Mouse (Mus musculus) forebrain, embryonic 16.5 days (tissue): ENCODE measurements around the gene Bag6. TPM values are rescaled to one million over a fixed set of nuclear protein-coding genes. Genes with fewer than 3 reads are reported as not detected.

ENCODE experiments used
- ATAC-seq: fragments of 200-750 bp; cut with Nextera tagmentation; 2 replicates; pipeline ENCODE4 v1.8.0; 2017; ENCODE audit warnings: mild to moderate bottlenecking, moderate library complexity
- H3K27ac ChIP-seq: fragments of 300-500 bp; sonication (generic); 2 replicates; pipeline ENCODE4 v1.5.1; 2014; ENCODE audit warnings: low read length, control low read depth
- H3K27me3 ChIP-seq: fragments of 300-500 bp; sonication (generic); replicated peaks from 2 replicates; pipeline ENCODE4 v1.6.1; 2014; ENCODE audit warnings: low read length; ENCODE audit not compliant: control insufficient read depth, insufficient read depth
- H3K36me3 ChIP-seq: fragments of 300-500 bp; sonication (generic); 2 replicates; pipeline ENCODE4 v1.6.1; 2014; ENCODE audit not compliant: control insufficient read depth, insufficient read depth
- H3K4me1 ChIP-seq: fragments of 300-500 bp; sonication (generic); replicated peaks from 2 replicates; pipeline ENCODE4 v1.6.1; 2014; ENCODE audit warnings: low read length; ENCODE audit not compliant: control insufficient read depth, insufficient read depth
- H3K4me2 ChIP-seq: fragments of 300-500 bp; sonication (generic); 2 replicates; pipeline ENCODE4 v1.6.1; 2014; ENCODE audit warnings: mild to moderate bottlenecking, low read length, control low read depth
- H3K4me3 ChIP-seq: fragments of 300-500 bp; sonication (generic); replicated peaks from 2 replicates; pipeline ENCODE4 v1.5.1; 2014; ENCODE audit warnings: mild to moderate bottlenecking, low read length, control low read depth
- H3K9ac ChIP-seq: fragments of 300-500 bp; sonication (generic); replicated peaks from 2 replicates; pipeline ENCODE4 v1.6.1; 2014; ENCODE audit warnings: low read depth, low read length, control low read depth
- H3K9me3 ChIP-seq: fragments of 300-500 bp; sonication (generic); 2 replicates; pipeline ENCODE4 v1.6.1; 2016; ENCODE audit warnings: low read length; ENCODE audit not compliant: control insufficient read depth
- WGBS: fragments of 180-500 bp; shearing (Covaris S2); extraction: QIAGEN DNeasy Blood & Tissue Kit; methylation state at CpG from one replicate; pipeline ENCODE4 v1.1.7; 2014; 5-methylcytosine and 5-hydroxymethylcytosine counted together
- polyA plus RNA-seq: library from polyadenylated mRNA; unstranded; fragments of >200 nt; fragmentation: Nextera tagmentation; extraction: Ambion mirVana; gene quantifications from 2 replicates; pipeline ENCODE4 v1.2.1, GENCODE M21; 2015

Bag6 gene
- polyA plus RNA-seq, 1 experiment from 2014 or later, result 86.7 TPM

GRCm38 (mm10) chr17:35185639-35186611 is 50.9 kb downstream of the Bag6 start:
- Histone ChIP-seq H3K27me3 (no peaks in the 10 kb centered on the region), H3K4me2 (peak overlapping the region; percentile 60), H3K4me3 (peak overlapping the region; percentile 42), H3K4me1 (peaks cover 9% of the 10 kb centered on the region), H3K36me3 (no peaks in the 10 kb centered on the region), H3K9ac (peak overlapping the region; percentile 48), H3K9me3 (no peaks in the 10 kb centered on the region), H3K27ac (peak overlapping the region; percentile 81)
- 2% methylated on average over 18 of the region's 18 CpGs for WGBS
- ATAC-seq, result peak; percentile 69

GRCm38 (mm10) chr17:35186681-35187080 is 51.7 kb downstream of the Bag6 start:
- Histone ChIP-seq H3K4me3 (peak overlapping the region; percentile 42), H3K4me1 (peaks cover 9% of the 10 kb centered on the region), H3K9me3 (no peaks in the 10 kb centered on the region), H3K27me3 (no peaks in the 10 kb centered on the region), H3K9ac (peak overlapping the region; percentile 44), H3K36me3 (no peaks in the 10 kb centered on the region), H3K4me2 (peak overlapping the region; percentile 60), H3K27ac (peak overlapping the region; percentile 81)
- ATAC-seq, result peak; percentile 38; the same call in 1 of the 2 replicates
- WGBS, result 3% methylated on average over 4 of the region's 4 CpGs

- no peak for ATAC-seq
- H3K4me1 ChIP-seq, result peaks cover 9% of the 10 kb centered on the region
- H3K9ac ChIP-seq, result no peak overlapping the region
- H3K9me3 ChIP-seq, result no peaks in the 10 kb centered on the region
- H3K4me3 ChIP-seq, result no peak overlapping the region
- no peaks in the 10 kb centered on the region for H3K27me3 ChIP-seq
- 73% methylated on average over 4 of the region's 4 CpGs for WGBS
- H3K27ac ChIP-seq, result no peak overlapping the region
- no peaks in the 10 kb centered on the region for H3K36me3 ChIP-seq
- H3K4me2 ChIP-seq, result no peak overlapping the region
These were observed 52.4 kb downstream of the Bag6 start for GRCm38 (mm10) chr17:35187345-35187744.

- ATAC-seq, result no peak
- H3K4me1 ChIP-seq, result peaks cover 9% of the 10 kb centered on the region
- H3K4me2 ChIP-seq, result no peak within 1 kb of the TSS
- no peaks in the 10 kb centered on the region for H3K9me3 ChIP-seq
- no peak within 1 kb of the TSS for H3K27ac ChIP-seq
- H3K4me3 ChIP-seq, result no peak within 1 kb of the TSS
- no peak within 1 kb of the TSS for H3K9ac ChIP-seq
- H3K27me3 ChIP-seq, result no peaks in the 10 kb centered on the region
- WGBS, result 65% methylated on average over 7 of the region's 7 CpGs
- H3K36me3 ChIP-seq, result no peaks in the 10 kb centered on the region
These were observed 53.1 kb downstream of the Bag6 start, which contains the start of gene Lst1 for GRCm38 (mm10) chr17:35187959-35188610. Gene Lst1, minus strand, starts transcription at chr17:35188439.

- no peaks in the 10 kb centered on the region for H3K9me3 ChIP-seq
- WGBS, result 85% methylated on average over 1 of the region's 1 CpGs
- H3K9ac ChIP-seq, result no peak overlapping the region
- no peak overlapping the region for H3K4me3 ChIP-seq
- no peak for ATAC-seq
- H3K36me3 ChIP-seq, result no peaks in the 10 kb centered on the region
- peaks cover 9% of the 10 kb centered on the region for H3K4me1 ChIP-seq
- peaks cover 1% of the 10 kb centered on the region; the same call in 1 of the 2 replicates for H3K27me3 ChIP-seq
- no peak overlapping the region for H3K4me2 ChIP-seq
- no peak overlapping the region for H3K27ac ChIP-seq
These were observed 54.2 kb downstream of the Bag6 start for GRCm38 (mm10) chr17:35189186-35189585.

- no peaks in the 10 kb centered on the region for H3K9me3 ChIP-seq
- peaks cover 7% of the 10 kb centered on the region for H3K27me3 ChIP-seq
These were observed 55.1 kb downstream of the Bag6 start for GRCm38 (mm10) chr17:35190096-35190495.

GRCm38 (mm10) chr17:35191723-35192122 is 56.7 kb downstream of the Bag6 start:
- Histone ChIP-seq H3K36me3 (no peaks in the 10 kb centered on the region), H3K4me3 (no peak overlapping the region), H3K27me3 (peaks cover 21% of the 10 kb centered on the region), H3K9me3 (no peaks in the 10 kb centered on the region), H3K4me2 (no peak overlapping the region), H3K9ac (no peak overlapping the region), H3K27ac (no peak overlapping the region), H3K4me1 (peaks cover 11% of the 10 kb centered on the region)
- no peak for ATAC-seq
- 74% methylated on average over 2 of the region's 2 CpGs for WGBS

More at GRCm38 (mm10) chr17:35190096-35190495, 55.1 kb downstream of the Bag6 start:
- WGBS, result 85% methylated on average over 4 of the region's 4 CpGs
- peaks cover 9% of the 10 kb centered on the region for H3K4me1 ChIP-seq
- H3K4me2 ChIP-seq, result no peak overlapping the region
- H3K36me3 ChIP-seq, result no peaks in the 10 kb centered on the region
- no peak overlapping the region for H3K27ac ChIP-seq
- no peak for ATAC-seq
- H3K4me3 ChIP-seq, result no peak overlapping the region
- no peak overlapping the region for H3K9ac ChIP-seq

GRCm38 (mm10) chr17:35192924-35193323 is 57.9 kb downstream of the Bag6 start:
- Histone ChIP-seq H3K36me3 (no peaks in the 10 kb centered on the region), H3K9ac (no peak overlapping the region), H3K4me3 (no peak overlapping the region), H3K9me3 (no peaks in the 10 kb centered on the region), H3K27me3 (peaks cover 25% of the 10 kb centered on the region), H3K27ac (no peak overlapping the region), H3K4me2 (no peak overlapping the region), H3K4me1 (peaks cover 11% of the 10 kb centered on the region)
- ATAC-seq, result no peak
- 91% methylated on average over 5 of the region's 5 CpGs for WGBS
